Mouse (Mus musculus) hindbrain, embryonic 14.5 days (tissue): ENCODE data around the gene Ppp1r2. TPM values are rescaled to one million over a fixed set of nuclear protein-coding genes. Genes with fewer than 3 reads are reported as not detected.
A peak's percentile ranks its signal among the peaks of the same experiment; 100 is the strongest.

Source experiments
- ATAC-seq: fragments of 200-750 bp; cut with Nextera tagmentation; 2 replicates; pipeline ENCODE4 v1.8.0; 2017; ENCODE audit warnings: moderate number of reproducible peaks, mild to moderate bottlenecking, moderate TSS enrichment, moderate library complexity; ENCODE audit not compliant: low FRiP score
- DNase-seq: peaks from one replicate; pipeline ENCODE4 v3.0.0-alpha.2; 2015; ENCODE audit warnings: low spot score
- H3K27ac ChIP-seq: fragments of 300-500 bp; sonication (generic); 2 replicates; pipeline ENCODE4 v1.5.1; 2014; ENCODE audit warnings: mild to moderate bottlenecking, moderate library complexity
- H3K27me3 ChIP-seq: fragments of 300-500 bp; sonication (generic); 2 replicates; pipeline ENCODE4 v1.6.1; 2014; ENCODE audit warnings: mild to moderate bottlenecking, low read length, mixed read lengths; ENCODE audit not compliant: control insufficient read depth, insufficient read depth
- H3K36me3 ChIP-seq: fragments of 300-500 bp; sonication (generic); replicated peaks from 2 replicates; pipeline ENCODE4 v1.6.1; 2014; ENCODE audit not compliant: control insufficient read depth, insufficient read depth
- H3K4me1 ChIP-seq: fragments of 300-500 bp; sonication (generic); replicated peaks from 2 replicates; pipeline ENCODE4 v1.6.1; 2014; ENCODE audit warnings: antibody characterized with exemption, low read length, mixed read lengths; ENCODE audit not compliant: control insufficient read depth, insufficient read depth
- H3K4me2 ChIP-seq: fragments of 300-500 bp; sonication (generic); replicated peaks from 2 replicates; pipeline ENCODE4 v1.6.1; 2014; ENCODE audit warnings: mild to moderate bottlenecking, moderate library complexity
- H3K4me3 ChIP-seq: fragments of 300-500 bp; sonication (generic); replicated peaks from 2 replicates; pipeline ENCODE4 v1.5.1; 2014; ENCODE audit warnings: mild to moderate bottlenecking, low read length
- H3K9ac ChIP-seq: fragments of 300-500 bp; sonication (generic); 2 replicates; pipeline ENCODE4 v1.6.1; 2014
- H3K9me3 ChIP-seq: fragments of 300-500 bp; sonication (generic); 2 replicates; pipeline ENCODE4 v1.6.1; 2016; ENCODE audit warnings: low read length; ENCODE audit not compliant: control insufficient read depth
- WGBS: fragments of 180-500 bp; shearing (Covaris S2); extraction: QIAGEN DNeasy Blood & Tissue Kit; methylation state at CpG from one replicate; pipeline ENCODE4 v1.1.7; 2014; 5-methylcytosine and 5-hydroxymethylcytosine counted together
- polyA plus RNA-seq: library from polyadenylated mRNA; unstranded; fragments of >200 nt; fragmentation: Nextera tagmentation; extraction: Ambion mirVana; gene quantifications from 2 replicates; pipeline ENCODE4 v1.2.1, GENCODE M21; 2014

Ppp1r2 gene
- polyA plus RNA-seq, 1 experiment from 2014 or later: 107 TPM

GRCm38 (mm10) chr16:31314497-31315233 lies 39.6 kb upstream of the Ppp1r2 start, which contains the start of gene Apod:
Gene Apod, minus strand, starts transcription at chr16:31314808.
- Histone ChIP-seq H3K4me2 (peak within 1 kb of the TSS; percentile 12; the same call in 1 of the 2 replicates), H3K27ac (0 out of 2 replicates have a peak within 1 kb of the TSS, but pooled peaks have one; percentile 7), H3K4me3 (no peak within 1 kb of the TSS), H3K9ac (no peak within 1 kb of the TSS), H3K4me1 (no peaks in the 10 kb centered on the region), H3K9me3 (no peaks in the 10 kb centered on the region), H3K36me3 (no peaks in the 10 kb centered on the region), H3K27me3 (no peaks in the 10 kb centered on the region)
- WGBS: 39% methylated on average over 9 of the region's 9 CpGs
- no peak for ATAC-seq
- no peak for DNase-seq

GRCm38 (mm10) chr16:31313611-31314010 lies 38.5 kb upstream of the Ppp1r2 start:
- ATAC-seq (no peak), DNase-seq (no peak)
- Histone ChIP-seq H3K27ac (no peak overlapping the region), H3K4me1 (no peaks in the 10 kb centered on the region), H3K4me3 (no peak overlapping the region), H3K36me3 (no peaks in the 10 kb centered on the region), H3K27me3 (no peaks in the 10 kb centered on the region), H3K9ac (no peak overlapping the region), H3K4me2 (peak overlapping the region; percentile 12; the same call in 1 of the 2 replicates), H3K9me3 (no peaks in the 10 kb centered on the region)
- WGBS: 79% methylated on average over 2 of the region's 2 CpGs

- Histone ChIP-seq H3K4me1 (no peaks in the 10 kb centered on the region), H3K9me3 (no peaks in the 10 kb centered on the region), H3K36me3 (no peaks in the 10 kb centered on the region), H3K9ac (no peak overlapping the region), H3K27ac (no peak overlapping the region), H3K4me2 (no peak overlapping the region), H3K4me3 (no peak overlapping the region), H3K27me3 (no peaks in the 10 kb centered on the region)
- ATAC-seq: no peak
- DNase-seq: no peak
- WGBS: 69% methylated on average over 3 of the region's 3 CpGs
Observed at GRCm38 (mm10) chr16:31312296-31312695, 37.2 kb upstream of the Ppp1r2 start.

- DNase-seq (no peak), ATAC-seq (no peak)
- Histone ChIP-seq H3K4me3 (no peak overlapping the region), H3K36me3 (no peaks in the 10 kb centered on the region), H3K27ac (no peak overlapping the region), H3K9ac (no peak overlapping the region), H3K4me1 (peaks cover 8% of the 10 kb centered on the region; the same call in 1 of the 2 replicates), H3K4me2 (no peak overlapping the region), H3K27me3 (no peaks in the 10 kb centered on the region), H3K9me3 (no peaks in the 10 kb centered on the region)
- WGBS: 70% methylated on average over 5 of the region's 5 CpGs
Observed at GRCm38 (mm10) chr16:31305199-31305919, 30.3 kb upstream of the Ppp1r2 start.

- ATAC-seq: no peak
- no peaks in the 10 kb centered on the region for H3K9me3 ChIP-seq
Observed at GRCm38 (mm10) chr16:31303276-31303675, 28.2 kb upstream of the Ppp1r2 start.

GRCm38 (mm10) chr16:31300883-31301532 lies 25.9 kb upstream of the Ppp1r2 start:
- H3K9ac ChIP-seq: no peak overlapping the region
- no peak for ATAC-seq
- H3K4me2 ChIP-seq: no peak overlapping the region
- no peak overlapping the region for H3K27ac ChIP-seq
- H3K4me3 ChIP-seq: no peak overlapping the region
- no peak for DNase-seq
- H3K36me3 ChIP-seq: no peaks in the 10 kb centered on the region
- H3K4me1 ChIP-seq: peaks cover 24% of the 10 kb centered on the region
- WGBS: 62% methylated on average over 6 of the region's 6 CpGs
- no peaks in the 10 kb centered on the region for H3K27me3 ChIP-seq
- H3K9me3 ChIP-seq: no peaks in the 10 kb centered on the region

More at GRCm38 (mm10) chr16:31303276-31303675, 28.2 kb upstream of the Ppp1r2 start:
- no peak overlapping the region for H3K4me2 ChIP-seq
- 65% methylated on average over 10 of the region's 10 CpGs for WGBS
- no peak overlapping the region for H3K4me3 ChIP-seq
- H3K4me1 ChIP-seq: peaks cover 24% of the 10 kb centered on the region
- DNase-seq: peak; percentile 24
- H3K27me3 ChIP-seq: no peaks in the 10 kb centered on the region
- H3K36me3 ChIP-seq: no peaks in the 10 kb centered on the region
- H3K27ac ChIP-seq: no peak overlapping the region
- H3K9ac ChIP-seq: no peak overlapping the region

- Histone ChIP-seq H3K4me2 (no peak overlapping the region), H3K27me3 (no peaks in the 10 kb centered on the region), H3K4me1 (peaks cover 24% of the 10 kb centered on the region), H3K9me3 (no peaks in the 10 kb centered on the region), H3K4me3 (no peak overlapping the region), H3K27ac (no peak overlapping the region), H3K9ac (no peak overlapping the region), H3K36me3 (no peaks in the 10 kb centered on the region)
- ATAC-seq (no peak), DNase-seq (no peak)
- 33% methylated on average over 7 of the region's 7 CpGs for WGBS
Observed at GRCm38 (mm10) chr16:31300467-31300866, 25.4 kb upstream of the Ppp1r2 start.

GRCm38 (mm10) chr16:31299960-31300353 lies 24.9 kb upstream of the Ppp1r2 start:
- DNase-seq (no peak), ATAC-seq (no peak)
- H3K27me3 ChIP-seq: no peaks in the 10 kb centered on the region
- WGBS: 26% methylated on average over 3 of the region's 3 CpGs
- H3K9ac ChIP-seq: no peak overlapping the region
- H3K36me3 ChIP-seq: no peaks in the 10 kb centered on the region
- H3K4me1 ChIP-seq: peaks cover 24% of the 10 kb centered on the region
- no peak overlapping the region for H3K4me2 ChIP-seq
- H3K4me3 ChIP-seq: no peak overlapping the region
- no peak overlapping the region for H3K27ac ChIP-seq
- H3K9me3 ChIP-seq: no peaks in the 10 kb centered on the region
